Mouse (Mus musculus) cortical plate, adult 2 months (tissue): ENCODE results near the gene Aes.

Experiments
- CTCF ChIP-seq: fragments of 200-500 bp; IDR thresholded peaks from 2 replicates; pipeline ENCODE4 v1.5.1; 2011; ENCODE audit warnings: mild to moderate bottlenecking, control low read depth, low read length; ENCODE audit not compliant: insufficient read depth; ENCODE audit errors: extremely low read depth
- POLR2A ChIP-seq: fragments of 200-500 bp; IDR thresholded peaks from 2 replicates; pipeline ENCODE4 v1.6.1; 2011; ENCODE audit warnings: mild to moderate bottlenecking, low read length, control low read depth; ENCODE audit not compliant: insufficient read depth; ENCODE audit errors: extremely low read depth

DNA sequence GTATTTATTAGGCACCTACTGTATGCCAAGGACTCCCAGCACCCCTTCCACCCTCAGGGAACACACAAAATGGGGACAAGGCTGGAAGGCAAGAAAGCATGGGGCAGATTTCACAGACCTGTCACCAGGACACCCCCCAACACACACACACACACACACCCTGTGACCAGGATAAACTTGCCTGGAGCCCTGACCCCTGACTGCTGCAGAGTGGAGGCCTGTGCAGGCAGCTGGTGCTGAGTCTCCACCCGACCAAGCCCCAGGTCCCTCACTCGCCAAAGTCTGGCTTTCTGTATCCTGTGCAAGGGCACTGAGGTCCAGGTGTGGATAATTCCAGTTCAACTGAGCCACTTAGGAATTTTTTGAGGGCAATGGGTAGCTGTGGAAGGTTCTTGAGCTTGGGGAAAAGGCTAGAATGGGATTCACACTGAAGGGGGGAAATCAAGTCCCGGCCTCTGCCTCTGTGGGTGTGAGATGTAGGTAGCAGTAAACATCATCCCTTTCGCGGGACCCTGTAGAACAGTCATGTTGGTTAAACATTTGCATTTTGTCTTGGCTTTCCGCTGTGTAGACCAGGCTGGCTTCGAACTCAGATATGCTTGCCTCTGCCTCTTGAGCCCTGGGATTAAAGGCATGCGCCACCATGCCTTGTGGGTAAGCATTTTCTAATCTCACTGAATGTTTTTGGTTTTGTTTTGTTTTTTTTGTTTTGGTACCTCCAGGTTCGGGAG is 10.4 kb downstream of the Aes start:
- TF ChIP-seq POLR2A: no peak
- TF ChIP-seq CTCF: no peak
